Mouse (Mus musculus): ENCODE measurements around the gene Uba1. TPM values are rescaled to one million over a fixed set of nuclear protein-coding genes. Genes with fewer than 3 reads are reported as not detected.

The Uba1 gene
- polyA plus RNA-seq, 1 experiment from 2014 or later = 50.4 TPM

GRCm38 (mm10) chrX:20644780-20645179, 13.3 kb upstream of the Uba1 start:
- 88% methylated on average over 5 of the region's 5 CpGs for WGBS (ENCODE audit: insufficient replicate concordance)
- Histone ChIP-seq H3K4me3 (ENCODE audit: low read depth, low read length) (no peak overlapping the region), H3K36me3 (replicated peaks; ENCODE audit: insufficient read depth, low read length) (peaks cover 32% of the 10 kb centered on the region), H3K9ac (replicated peaks) (no peak overlapping the region), H3K27me3 (ENCODE audit: insufficient read depth, low read length) (no peaks in the 10 kb centered on the region), H3K27ac (ENCODE audit: low read depth) (no peak overlapping the region), H3K9me3 (ENCODE audit: low read length) (no peaks in the 10 kb centered on the region), H3K4me1 (ENCODE audit: insufficient read depth) (no peaks in the 10 kb centered on the region), H3K4me2 (ENCODE audit: low read depth, low read length) (no peak overlapping the region)
- ATAC-seq (no peak), DNase-seq (no peak)
- TF ChIP-seq CTCF (IDR thresholded peaks at IDR 0.05; ENCODE audit: low read depth) = no peak
- no peak for TF ChIP-seq EP300 (IDR thresholded peaks at IDR 0.05; ENCODE audit: low read depth)

- Histone ChIP-seq H3K4me2 (ENCODE audit: low read depth, low read length) (peak overlapping the region; percentile 84), H3K9ac (replicated peaks) (no peak overlapping the region), H3K4me3 (ENCODE audit: low read depth, low read length) (peak overlapping the region; percentile 47), H3K9me3 (ENCODE audit: low read length) (no peaks in the 10 kb centered on the region), H3K4me1 (ENCODE audit: insufficient read depth) (no peaks in the 10 kb centered on the region), H3K27ac (ENCODE audit: low read depth) (no peak overlapping the region), H3K36me3 (replicated peaks; ENCODE audit: insufficient read depth, low read length) (no peaks in the 10 kb centered on the region), H3K27me3 (ENCODE audit: insufficient read depth, low read length) (no peaks in the 10 kb centered on the region)
- DNase-seq = no peak
- ATAC-seq = no peak
- TF ChIP-seq CTCF (IDR thresholded peaks at IDR 0.05; ENCODE audit: low read depth) (no peak), EP300 (IDR thresholded peaks at IDR 0.05; ENCODE audit: low read depth) (no peak)
- WGBS (ENCODE audit: insufficient replicate concordance) = 25% methylated on average over 5 of the region's 5 CpGs
These were observed 533 bp upstream of the Uba1 start for GRCm38 (mm10) chrX:20657593-20657992.

- H3K36me3 ChIP-seq (replicated peaks; ENCODE audit: insufficient read depth, low read length) = no peaks in the 10 kb centered on the region
These were observed 823 bp downstream of the Uba1 start for GRCm38 (mm10) chrX:20658891-20659406.

GRCm38 (mm10) chrX:20662317-20662715, 4.2 kb downstream of the Uba1 start:
- Histone ChIP-seq H3K9ac (replicated peaks) (no peak overlapping the region), H3K36me3 (replicated peaks; ENCODE audit: insufficient read depth, low read length) (no peaks in the 10 kb centered on the region), H3K4me1 (ENCODE audit: insufficient read depth) (peaks cover 8% of the 10 kb centered on the region; the same call in 1 of the 2 replicates), H3K27me3 (ENCODE audit: insufficient read depth, low read length) (no peaks in the 10 kb centered on the region), H3K4me3 (ENCODE audit: low read depth, low read length) (no peak overlapping the region), H3K4me2 (ENCODE audit: low read depth, low read length) (no peak overlapping the region), H3K9me3 (ENCODE audit: low read length) (no peaks in the 10 kb centered on the region), H3K27ac (ENCODE audit: low read depth) (no peak overlapping the region)
- 29% methylated on average over 5 of the region's 5 CpGs for WGBS (ENCODE audit: insufficient replicate concordance)
- TF ChIP-seq CTCF (IDR thresholded peaks at IDR 0.05; ENCODE audit: low read depth) = no peak
- TF ChIP-seq EP300 (IDR thresholded peaks at IDR 0.05; ENCODE audit: low read depth) = no peak
- no peak for DNase-seq
- ATAC-seq = no peak

More at GRCm38 (mm10) chrX:20658891-20659406, 823 bp downstream of the Uba1 start:
- Histone ChIP-seq H3K4me1 (ENCODE audit: insufficient read depth) (no peaks in the 10 kb centered on the region), H3K4me2 (ENCODE audit: low read depth, low read length) (peak overlapping the region; percentile 84), H3K27me3 (ENCODE audit: insufficient read depth, low read length) (no peaks in the 10 kb centered on the region), H3K9me3 (ENCODE audit: low read length) (no peaks in the 10 kb centered on the region), H3K27ac (ENCODE audit: low read depth) (peak overlapping the region; percentile 52), H3K9ac (replicated peaks) (peak overlapping the region; percentile 58), H3K4me3 (ENCODE audit: low read depth, low read length) (peak overlapping the region; percentile 47)
- ATAC-seq (no peak), DNase-seq (peak; percentile 21)
- 9% methylated on average over 24 of the region's 24 CpGs for WGBS (ENCODE audit: insufficient replicate concordance)
- TF ChIP-seq EP300 (IDR thresholded peaks at IDR 0.05; ENCODE audit: low read depth) (no peak), CTCF (IDR thresholded peaks at IDR 0.05; ENCODE audit: low read depth) (no peak)

- DNase-seq (peak; percentile 87), ATAC-seq (peak; percentile 85)
- Histone ChIP-seq H3K4me1 (ENCODE audit: insufficient read depth) (peaks cover 8% of the 10 kb centered on the region; the same call in 1 of the 2 replicates), H3K4me2 (ENCODE audit: low read depth, low read length) (peak overlapping the region; percentile 79), H3K27me3 (ENCODE audit: insufficient read depth, low read length) (no peaks in the 10 kb centered on the region), H3K9ac (replicated peaks) (peak overlapping the region; percentile 85), H3K27ac (ENCODE audit: low read depth) (peak overlapping the region; percentile 73), H3K4me3 (ENCODE audit: low read depth, low read length) (peak overlapping the region; percentile 75), H3K36me3 (replicated peaks; ENCODE audit: insufficient read depth, low read length) (peaks cover 2% of the 10 kb centered on the region; the same call in 1 of the 2 replicates), H3K9me3 (ENCODE audit: low read length) (no peaks in the 10 kb centered on the region)
- 19% methylated on average over 19 of the region's 28 CpGs for WGBS (ENCODE audit: insufficient replicate concordance)
- TF ChIP-seq CTCF (IDR thresholded peaks at IDR 0.05; ENCODE audit: low read depth) = peak; percentile 76
- no peak for TF ChIP-seq EP300 (IDR thresholded peaks at IDR 0.05; ENCODE audit: low read depth)
These were observed 4.8 kb downstream of the Uba1 start for GRCm38 (mm10) chrX:20662716-20663443.

DNA sequence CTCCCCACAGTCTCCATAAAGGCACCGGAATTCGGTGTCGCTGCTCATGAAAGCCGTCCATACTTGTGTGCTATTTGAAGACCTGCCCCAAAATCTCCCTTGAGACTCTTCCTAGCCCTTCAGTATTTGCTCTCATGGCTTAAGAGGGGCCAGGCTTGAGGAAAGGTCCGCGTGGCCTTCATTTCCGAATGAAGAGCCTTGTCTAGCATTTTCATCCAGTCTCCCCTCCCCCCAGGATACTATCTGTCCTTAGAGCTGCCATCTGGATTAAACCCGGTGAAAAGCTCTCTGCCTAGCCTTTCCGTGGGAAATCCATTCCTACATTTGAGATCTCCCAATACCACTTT, 5.3 kb downstream of the Uba1 start:
- DNase-seq = no peak
- Histone ChIP-seq H3K27me3 (ENCODE audit: insufficient read depth, low read length) (no peaks in the 10 kb centered on the region), H3K4me3 (ENCODE audit: low read depth, low read length) (peak overlapping the region; percentile 75), H3K4me2 (ENCODE audit: low read depth, low read length) (peak overlapping the region; percentile 79), H3K36me3 (replicated peaks; ENCODE audit: insufficient read depth, low read length) (peaks cover 5% of the 10 kb centered on the region), H3K9ac (replicated peaks) (peak overlapping the region; percentile 85), H3K4me1 (ENCODE audit: insufficient read depth) (peaks cover 8% of the 10 kb centered on the region; the same call in 1 of the 2 replicates), H3K27ac (ENCODE audit: low read depth) (peak overlapping the region; percentile 73), H3K9me3 (ENCODE audit: low read length) (no peaks in the 10 kb centered on the region)
- WGBS (ENCODE audit: insufficient replicate concordance) = 20% methylated on average over 9 of the region's 9 CpGs
- 0 out of 2 replicates have a peak, but pooled peaks have one; percentile 9 for ATAC-seq
- TF ChIP-seq CTCF (IDR thresholded peaks at IDR 0.05; ENCODE audit: low read depth) = no peak
- no peak for TF ChIP-seq EP300 (IDR thresholded peaks at IDR 0.05; ENCODE audit: low read depth)

Data from liver, postnatal 0 days (tissue).